In the genomic region with DNA sequence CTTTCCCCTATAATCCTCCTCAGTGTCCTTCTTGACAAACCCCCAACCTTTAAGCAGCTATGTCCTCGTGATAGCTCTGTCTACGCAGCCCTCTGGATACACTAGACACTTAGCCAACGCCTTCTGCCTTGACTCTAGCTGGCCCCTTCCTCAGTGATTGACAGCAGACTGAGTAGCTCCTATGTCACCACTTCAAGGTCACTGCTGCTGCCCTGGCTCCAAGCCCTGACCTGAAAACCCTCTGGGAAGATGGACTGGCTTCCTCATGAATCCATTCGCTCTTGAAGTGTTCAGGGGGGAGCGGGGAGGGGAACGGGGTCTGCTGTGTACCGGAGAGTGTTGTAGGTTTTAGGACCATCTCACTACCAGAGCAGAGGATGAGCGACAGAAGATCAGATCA, we compare ENCODE assay signal across 39 mouse cellular contexts. TPM values are rescaled to one million over a fixed set of nuclear protein-coding genes. Genes with fewer than 3 reads are reported as not detected.
"Had no signal": no experiment of that assay in that cellular context is flagged by ENCODE, and none has a peak within 500 bp of the region (broad histone marks: within the 10 kb centered on the region; RNA-seq: fewer than 3 reads in every experiment).

No protein-coding gene starts in this region.

- DNase-seq: heart, postnatal 10 days; heart, postnatal 14 days; heart, postnatal 36 days; heart, postnatal 4 days; kidney, adult 11 months; kidney, adult 18-20 months; kidney, adult 8-10 months; kidney, adult 9 months; kidney, postnatal 14 days; kidney, postnatal 25 days; layer of hippocampus, adult 9-11 months; layer of hippocampus, postnatal 36 days had no signal

RNA-seq across cellular contexts. Expression of a gene that starts 15.9 kb away (rescaled TPM):
- total RNA-seq: heart, postnatal 10 days; heart, postnatal 14 days; heart, postnatal 25 days; heart, postnatal 36 days; heart, postnatal 4 days; hematopoietic stem cell, adult 5-6 weeks; layer of hippocampus, adult 18-20 months; layer of hippocampus, adult 2 months; layer of hippocampus, adult 8-10 months; layer of hippocampus, postnatal 10 days; layer of hippocampus, postnatal 14 days; layer of hippocampus, postnatal 25 days; layer of hippocampus, postnatal 36 days; left cerebral cortex, adult 18-20 months; left cerebral cortex, adult 2 months; left cerebral cortex, adult 8-10 months; left cerebral cortex, postnatal 10 days had no signal
- polyA plus RNA-seq: heart, embryonic 14.5 days; heart, embryonic 15.5 days; heart, postnatal 0 days; hindbrain, embryonic 11.5 days; hindbrain, embryonic 12.5 days; hindbrain, embryonic 13.5 days; hindbrain, embryonic 14.5 days; hindbrain, embryonic 15.5 days; hindbrain, embryonic 16.5 days; inflammation-experienced regulatory T-cells, adult 6 months; intestine, embryonic 14.5 days; intestine, embryonic 15.5 days; intestine, embryonic 16.5 days; intestine, postnatal 0 days; large intestine, adult 2 months had no signal
